ENCODE assay signal across 11 mouse cellular contexts in genomic region chr1:132733873-132734447, GRCm38 (mm10). TPM values are rescaled to one million over a fixed set of nuclear protein-coding genes. Genes with fewer than 3 reads are reported as not detected.
A peak's percentile ranks its signal among the peaks of the same experiment; 100 is the strongest.
DNase-seq lines count a peak whose midpoint lies in the region; ATAC-seq and TF ChIP-seq lines count a peak whose summit lies in the region.
"Had no signal": no experiment of that assay in that cellular context is flagged by ENCODE, and none has a peak within 500 bp of the region (broad histone marks: within the 10 kb centered on the region; RNA-seq: fewer than 3 reads in every experiment).

No protein-coding gene starts in this region.

- peak; percentile 33 for DNase-seq in heart, postnatal 0 days (ENCODE audit: low spot score)
- no peak for DNase-seq in heart, adult 11 months
- peak; percentile 47 for DNase-seq in neural tube, embryonic 10.5 days (ENCODE audit: extremely low spot score, low spot score)
- peak; percentile 63 for DNase-seq in ZHBTc4 (ENCODE audit: low read depth, low spot score)
- peak; percentile 74 for DNase-seq in limb, embryonic 14.5 days (ENCODE audit: low spot score)
- no peak for DNase-seq in urinary bladder, adult 18-20 months (ENCODE audit: low spot score in 2 of 2)
- DNase-seq: kidney, adult 2 months had no signal

- no peak for TF ChIP-seq POLR2A in limb, embryonic 14.5 days (IDR thresholded peaks at IDR 0.05; ENCODE audit: borderline replicate concordance, extremely low read depth, insufficient read depth, insufficient read length)

- H3K27me3 ChIP-seq in heart, postnatal 0 days (ENCODE audit: control insufficient read depth, insufficient read depth, low read length): peaks cover 33% of the 10 kb centered on the region
- H3K27me3 ChIP-seq in neural tube, embryonic 15.5 days (replicated peaks): no peaks in the 10 kb centered on the region
- peaks cover 9% of the 10 kb centered on the region for H3K27me3 ChIP-seq in limb, embryonic 14.5 days (ENCODE audit: control insufficient read depth, insufficient read depth, low read length)

- TF ChIP-seq EP300 in heart, postnatal 0 days (IDR thresholded peaks at IDR 0.05; ENCODE audit: low read depth): no peak

- ATAC-seq in heart, postnatal 0 days (ENCODE audit: insufficient read depth, low read depth): no peak
- no peak for ATAC-seq in neural tube, embryonic 15.5 days (ENCODE audit: low FRiP score)
- ATAC-seq in limb, embryonic 14.5 days (ENCODE audit: low FRiP score, low read depth): no peak
- no peak for ATAC-seq in erythroid progenitor cell, adult 5-6 weeks (replicated peaks; ENCODE audit: low FRiP score, poor library complexity, severe bottlenecking)

- no peaks in the 10 kb centered on the region for H3K36me3 ChIP-seq in heart, postnatal 0 days (replicated peaks; ENCODE audit: control insufficient read depth, insufficient read depth, low read length)
- H3K36me3 ChIP-seq in neural tube, embryonic 15.5 days: no peaks in the 10 kb centered on the region
- no peaks in the 10 kb centered on the region for H3K36me3 ChIP-seq in limb, embryonic 14.5 days (ENCODE audit: control insufficient read depth, insufficient read depth, low read length)

- WGBS in heart, postnatal 0 days: 21% methylated on average over 9 of the region's 9 CpGs
- 47% methylated on average over 9 of the region's 9 CpGs for WGBS in neural tube, embryonic 15.5 days
- WGBS in limb, embryonic 14.5 days: 26% methylated on average over 9 of the region's 9 CpGs

- no peak overlapping the region for H3K4me3 ChIP-seq in heart, postnatal 0 days (ENCODE audit: low read depth, low read length)
- no peak overlapping the region for H3K4me3 ChIP-seq in neural tube, embryonic 15.5 days (replicated peaks)
- H3K4me3 ChIP-seq in limb, embryonic 14.5 days (replicated peaks; ENCODE audit: low read length): no peak overlapping the region
- H3K4me3 ChIP-seq: erythroblast, embryonic 14.5 days had no signal

- TF ChIP-seq CTCF in heart, postnatal 0 days (IDR thresholded peaks at IDR 0.05; ENCODE audit: low read depth): no peak

- H3K4me1 ChIP-seq in heart, postnatal 0 days (ENCODE audit: control insufficient read depth, insufficient read depth): no peaks in the 10 kb centered on the region
- peaks cover 73% of the 10 kb centered on the region for H3K4me1 ChIP-seq in neural tube, embryonic 15.5 days
- no peaks in the 10 kb centered on the region for H3K4me1 ChIP-seq in limb, embryonic 14.5 days (ENCODE audit: control insufficient read depth, insufficient read depth, low read length)

- H3K4me2 ChIP-seq in heart, postnatal 0 days (ENCODE audit: low read depth, low read length): no peak overlapping the region
- H3K4me2 ChIP-seq in neural tube, embryonic 15.5 days: no peak overlapping the region
- H3K4me2 ChIP-seq in limb, embryonic 14.5 days (replicated peaks; ENCODE audit: low read depth, low read length, severe bottlenecking): no peak overlapping the region

- no peak overlapping the region for H3K27ac ChIP-seq in heart, postnatal 0 days (ENCODE audit: low read depth)
- H3K27ac ChIP-seq in neural tube, embryonic 15.5 days (replicated peaks): no peak overlapping the region
- no peak overlapping the region for H3K27ac ChIP-seq in limb, embryonic 14.5 days (replicated peaks; ENCODE audit: low read depth, low read length)

- no peak overlapping the region for H3K9ac ChIP-seq in heart, postnatal 0 days (replicated peaks; ENCODE audit: low read depth, low read length)
- no peak overlapping the region for H3K9ac ChIP-seq in neural tube, embryonic 15.5 days (replicated peaks)
- H3K9ac ChIP-seq in limb, embryonic 14.5 days (ENCODE audit: low read depth, low read length, severe bottlenecking): no peak overlapping the region

- H3K9me3 ChIP-seq in heart, postnatal 0 days (replicated peaks; ENCODE audit: control insufficient read depth, low read length): no peaks in the 10 kb centered on the region
- H3K9me3 ChIP-seq in neural tube, embryonic 15.5 days (replicated peaks): no peaks in the 10 kb centered on the region
- H3K9me3 ChIP-seq in limb, embryonic 14.5 days (ENCODE audit: control insufficient read depth, low read length): no peaks in the 10 kb centered on the region

RNA-seq across cellular contexts. Expression of gene Nfasc, which starts 7.6 kb away (rescaled TPM):
- total RNA-seq in heart, postnatal 0 days (2014; rRNA removed; ENCODE audit: low replicate concordance): 0.04 and 0.08 TPM in 2 replicates
- polyA plus RNA-seq in heart, postnatal 0 days (2015; fragmentation: Nextera tagmentation; extraction: Ambion mirVana): 0.11 and 0.22 TPM in 2 replicates
- 30.7 and 37.6 TPM in 2 replicates for polyA plus RNA-seq in neural tube, embryonic 15.5 days (2015; fragmentation: Nextera tagmentation; extraction: Ambion mirVana)
- polyA plus RNA-seq in limb, embryonic 14.5 days (2012; rRNA removed): 1.0 and 1.1 TPM in 2 replicates
- polyA plus RNA-seq in limb, embryonic 14.5 days (2014; fragmentation: Nextera tagmentation; extraction: Ambion mirVana): 0.33 and 0.34 TPM in 2 replicates
- not detected in 2 replicates for total RNA-seq in erythroid progenitor cell, adult 5-6 weeks (2015; ENCODE audit: low replicate concordance)
- not detected in 2 replicates for total RNA-seq in erythroid progenitor cell, adult 5-6 weeks (2017; ENCODE audit: low replicate concordance)
- total RNA-seq: megakaryocyte, adult 5-6 weeks had no signal
- polyA plus RNA-seq: erythroblast, embryonic 14.5 days had no signal

Comparison
In these comparisons a context has a peak if more than half of its experiments do, and no peak if none do; other contexts are left out.
1. DNase-seq: peak in heart, postnatal 0 days (single experiment), neural tube, embryonic 10.5 days (single experiment), ZHBTc4 (single experiment) and limb, embryonic 14.5 days (single experiment); none in heart, adult 11 months (single experiment) and urinary bladder, adult 18-20 months (0 of 2).
2. RNA of gene Nfasc, which starts 7.6 kb away (polyA plus RNA-seq): 30.7 to 37.6 TPM in neural tube, embryonic 15.5 days; 0.33 to 1.1 TPM in limb, embryonic 14.5 days and 0.11 to 0.22 TPM in heart, postnatal 0 days; every median in the first group is over 10 times any median in the second.